Mouse (Mus musculus) neural tube, embryonic 13.5 days (tissue): ENCODE results near the gene Apba2. TPM values are rescaled to one million over a fixed set of nuclear protein-coding genes. Genes with fewer than 3 reads are reported as not detected.

ENCODE experiments used
- ATAC-seq: fragments of 200-750 bp; cut with Nextera tagmentation; 2 replicates; pipeline ENCODE4 v1.8.0; 2017; ENCODE audit warnings: low read depth, mild to moderate bottlenecking, moderate TSS enrichment, moderate library complexity
- H3K27ac ChIP-seq: fragments of 300-500 bp; sonication (generic); replicated peaks from 2 replicates; pipeline ENCODE4 v1.5.1; 2015; ENCODE audit warnings: moderate library complexity, mild to moderate bottlenecking, inconsistent platforms
- H3K27me3 ChIP-seq: fragments of 300-500 bp; sonication (generic); 2 replicates; pipeline ENCODE4 v1.6.1; 2015; ENCODE audit warnings: mild to moderate bottlenecking, inconsistent platforms
- H3K36me3 ChIP-seq: fragments of 300-500 bp; sonication (generic); 2 replicates; pipeline ENCODE4 v1.6.1; 2015; ENCODE audit warnings: mild to moderate bottlenecking, inconsistent platforms
- H3K4me1 ChIP-seq: fragments of 300-500 bp; sonication (generic); replicated peaks from 2 replicates; pipeline ENCODE4 v1.6.1; 2015; ENCODE audit warnings: inconsistent platforms
- H3K4me2 ChIP-seq: fragments of 300-500 bp; sonication (generic); 2 replicates; pipeline ENCODE4 v1.6.1; 2015; ENCODE audit warnings: inconsistent platforms, mild to moderate bottlenecking, moderate library complexity
- H3K4me3 ChIP-seq: fragments of 300-500 bp; sonication (generic); 2 replicates; pipeline ENCODE4 v1.5.1; 2015; ENCODE audit warnings: mild to moderate bottlenecking, inconsistent platforms
- H3K9ac ChIP-seq: fragments of 300-500 bp; sonication (generic); 2 replicates; pipeline ENCODE4 v1.6.1; 2015; ENCODE audit warnings: moderate library complexity, mild to moderate bottlenecking, inconsistent platforms
- H3K9me3 ChIP-seq: fragments of 300-500 bp; sonication (generic); 2 replicates; pipeline ENCODE4 v1.6.1; 2016; ENCODE audit warnings: inconsistent platforms
- WGBS: fragments of 180-500 bp; shearing (Covaris S2); methylation state at CpG from one replicate; pipeline ENCODE4 v1.1.7; 2015; 5-methylcytosine and 5-hydroxymethylcytosine counted together
- polyA plus RNA-seq: library from polyadenylated mRNA; unstranded; fragments of >200 nt; fragmentation: Nextera tagmentation; extraction: Ambion mirVana; gene quantifications from 2 replicates; pipeline ENCODE4 v1.2.1, GENCODE M21; 2015

Apba2 gene
- polyA plus RNA-seq, 1 experiment from 2014 or later: 141 TPM

DNA sequence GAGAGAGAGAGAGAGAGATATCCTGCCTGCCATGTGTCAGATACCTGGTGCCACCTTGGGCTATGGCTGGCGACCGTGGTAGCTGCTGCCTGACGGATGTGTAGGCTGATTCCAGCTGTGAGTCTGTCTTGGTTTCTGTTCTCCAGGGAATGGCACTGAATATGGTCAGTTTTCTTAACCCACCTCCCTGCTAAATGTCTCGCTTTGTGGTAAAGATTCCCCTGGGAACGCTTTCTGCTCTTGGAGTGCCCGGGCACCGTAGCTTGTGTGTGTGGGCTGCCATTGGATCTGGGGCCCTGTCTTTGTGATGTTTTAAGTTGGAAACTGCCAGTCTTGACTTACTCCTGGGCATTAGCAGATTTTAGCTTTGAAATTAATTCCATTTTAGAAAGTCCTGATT lies 7.3 kb downstream of the Apba2 start:
- H3K36me3 ChIP-seq: 0 out of 2 replicates have a peak, but pooled peaks cover under 1% of the 10 kb centered on the region
- no peak overlapping the region for H3K4me3 ChIP-seq
- no peak for ATAC-seq
- H3K4me1 ChIP-seq: peaks cover 90% of the 10 kb centered on the region
- no peaks in the 10 kb centered on the region for H3K9me3 ChIP-seq
- H3K27ac ChIP-seq: 0 out of 2 replicates have a peak overlapping the region, but pooled peaks have one; percentile 19
- H3K4me2 ChIP-seq: no peak overlapping the region
- no peaks in the 10 kb centered on the region for H3K27me3 ChIP-seq
- H3K9ac ChIP-seq: no peak overlapping the region
- WGBS: 58% methylated on average over 7 of the region's 7 CpGs

DNA sequence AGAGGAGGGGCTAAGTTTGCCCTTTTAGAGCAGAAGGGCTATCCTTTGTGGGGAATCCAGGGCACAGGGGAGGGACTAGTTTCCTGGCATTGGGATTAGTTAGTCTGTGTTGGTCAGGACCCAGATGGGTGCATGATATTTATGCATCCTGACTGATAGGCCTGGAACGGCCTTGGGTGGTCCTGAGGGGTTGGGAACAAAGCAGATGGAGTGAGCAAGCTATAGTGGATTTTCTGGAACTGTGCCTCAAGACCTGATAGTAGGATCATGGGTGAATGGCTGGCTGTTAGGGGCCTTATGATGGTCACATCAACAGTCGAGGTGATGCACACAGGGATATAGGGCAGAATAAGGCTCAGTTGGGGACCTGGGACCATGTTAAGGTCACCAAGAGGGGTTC lies 8.4 kb downstream of the Apba2 start:
- WGBS: 43% methylated on average over 2 of the region's 2 CpGs
- peak overlapping the region; percentile 69 for H3K27ac ChIP-seq

DNA sequence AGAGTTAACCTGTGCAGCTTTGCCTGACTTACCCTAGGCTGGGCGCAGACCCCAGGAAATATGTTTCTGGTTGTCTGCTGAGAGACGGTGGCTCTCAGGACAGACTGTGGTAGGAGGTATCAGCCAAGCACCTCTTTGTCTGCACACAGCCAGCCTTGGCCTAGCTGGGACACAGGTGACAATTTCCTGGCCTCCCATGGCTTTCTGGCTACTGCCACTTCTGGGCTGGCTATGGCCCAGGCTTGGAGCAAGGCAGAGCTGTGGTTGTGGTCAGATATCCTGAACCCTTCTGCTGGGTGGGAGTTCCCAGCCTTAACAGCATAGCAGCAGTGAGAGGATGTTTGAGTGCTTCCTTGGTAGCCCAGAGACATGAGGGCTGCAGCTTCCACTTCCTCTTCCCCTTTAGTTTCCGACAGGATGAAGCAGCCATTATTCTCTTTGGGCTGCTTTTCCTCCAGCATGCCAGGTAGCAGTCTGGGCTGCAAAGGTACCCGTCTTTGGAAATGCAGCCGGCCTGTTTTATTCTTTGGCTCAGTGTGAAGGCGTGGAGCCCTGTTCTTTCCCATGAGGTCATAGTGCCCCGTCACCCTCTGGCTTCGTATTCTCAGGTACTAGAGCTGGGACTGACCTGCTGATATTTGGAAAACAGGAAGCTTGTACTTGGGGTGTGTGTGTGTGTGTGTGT lies 9.2 kb downstream of the Apba2 start:
- Histone ChIP-seq H3K27ac (peak overlapping the region; percentile 69), H3K27me3 (no peaks in the 10 kb centered on the region), H3K4me2 (no peak overlapping the region), H3K36me3 (0 out of 2 replicates have a peak, but pooled peaks cover 6% of the 10 kb centered on the region), H3K9ac (0 out of 2 replicates have a peak overlapping the region, but pooled peaks have one; percentile 3), H3K4me3 (no peak overlapping the region), H3K4me1 (peaks cover 72% of the 10 kb centered on the region), H3K9me3 (no peaks in the 10 kb centered on the region)
- ATAC-seq: 0 out of 2 replicates have a peak, but pooled peaks have one; percentile 20
- WGBS: 72% methylated on average over 8 of the region's 8 CpGs

More for the DNA sequence above, 8.4 kb downstream of the Apba2 start:
- peaks cover 80% of the 10 kb centered on the region for H3K4me1 ChIP-seq
- no peak overlapping the region for H3K4me2 ChIP-seq
- 0 out of 2 replicates have a peak, but pooled peaks cover 6% of the 10 kb centered on the region for H3K36me3 ChIP-seq
- no peaks in the 10 kb centered on the region for H3K27me3 ChIP-seq
- H3K4me3 ChIP-seq: no peak overlapping the region
- ATAC-seq: no peak
- H3K9me3 ChIP-seq: no peaks in the 10 kb centered on the region
- H3K9ac ChIP-seq: 0 out of 2 replicates have a peak overlapping the region, but pooled peaks have one; percentile 3

DNA sequence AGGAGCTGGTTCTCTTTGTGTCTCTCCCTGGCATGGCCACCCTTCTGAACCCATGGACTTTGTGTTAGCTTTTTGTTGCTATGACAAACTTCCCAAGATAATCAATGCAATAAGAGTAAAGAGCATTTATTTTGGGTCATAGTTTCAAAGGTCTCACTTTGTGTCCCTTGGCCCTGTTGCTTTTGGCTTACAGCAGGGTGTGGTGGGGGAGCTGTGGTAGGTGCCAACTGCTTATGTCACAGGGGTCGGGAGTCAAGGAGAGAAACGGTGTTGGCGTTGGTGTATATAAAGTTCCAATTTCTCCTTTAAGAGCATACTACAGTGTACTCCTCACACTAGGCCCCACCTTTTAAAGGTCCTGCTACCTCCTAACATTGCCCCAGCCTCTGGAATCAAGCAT lies 12.1 kb downstream of the Apba2 start:
- 93% methylated on average over 3 of the region's 3 CpGs for WGBS
- Histone ChIP-seq H3K27ac (no peak overlapping the region), H3K27me3 (no peaks in the 10 kb centered on the region), H3K9ac (no peak overlapping the region), H3K36me3 (0 out of 2 replicates have a peak, but pooled peaks cover 6% of the 10 kb centered on the region), H3K4me3 (no peak overlapping the region), H3K4me1 (peaks cover 49% of the 10 kb centered on the region), H3K9me3 (no peaks in the 10 kb centered on the region), H3K4me2 (no peak overlapping the region)
- ATAC-seq: no peak

DNA sequence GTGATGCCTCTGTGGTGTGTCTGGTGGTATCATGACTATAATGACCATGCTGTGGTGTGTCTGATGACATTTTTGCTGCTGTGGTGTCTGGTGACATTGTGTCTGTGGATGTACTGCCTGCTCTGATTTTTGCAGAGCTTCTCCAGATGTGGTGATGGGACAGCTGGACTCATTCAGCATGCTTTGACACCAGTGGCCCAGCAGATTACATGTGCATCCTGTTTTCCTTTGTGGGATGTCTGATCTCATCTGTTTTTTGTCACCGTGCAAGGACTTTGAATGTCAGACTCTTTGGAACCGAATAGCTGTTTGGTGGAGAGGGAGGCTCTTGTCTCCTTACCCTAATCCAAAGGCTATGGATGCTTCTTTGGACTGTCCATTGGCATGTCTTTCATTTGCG lies 13.8 kb downstream of the Apba2 start:
- no peak overlapping the region for H3K4me3 ChIP-seq
- peaks cover 43% of the 10 kb centered on the region for H3K4me1 ChIP-seq
- H3K9ac ChIP-seq: no peak overlapping the region
- WGBS: 89% methylated on average over 3 of the region's 3 CpGs
- no peak overlapping the region for H3K27ac ChIP-seq
- H3K36me3 ChIP-seq: 0 out of 2 replicates have a peak, but pooled peaks cover 6% of the 10 kb centered on the region
- ATAC-seq: no peak
- no peaks in the 10 kb centered on the region for H3K27me3 ChIP-seq
- H3K4me2 ChIP-seq: no peak overlapping the region
- H3K9me3 ChIP-seq: no peaks in the 10 kb centered on the region

DNA sequence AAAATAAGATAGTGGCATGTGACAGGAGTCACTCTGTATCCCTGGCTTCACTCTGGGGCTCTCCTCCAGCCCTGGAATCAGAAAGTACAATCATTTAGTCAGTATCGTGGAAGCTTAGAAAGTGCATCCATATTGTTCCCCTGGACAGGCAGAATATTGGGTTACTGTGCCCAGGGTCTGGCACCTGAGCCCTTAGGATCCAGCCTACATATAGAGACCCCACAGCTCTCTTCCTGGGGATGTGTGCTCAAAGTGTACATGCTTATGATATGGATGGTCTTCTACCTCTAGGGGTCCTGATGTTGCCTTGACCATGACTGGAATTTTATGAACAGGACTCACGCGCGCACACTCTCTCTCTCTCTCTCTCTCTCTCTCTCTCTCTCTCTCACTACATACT lies 14.4 kb downstream of the Apba2 start:
- Histone ChIP-seq H3K9me3 (no peaks in the 10 kb centered on the region), H3K4me3 (no peak overlapping the region), H3K4me2 (no peak overlapping the region), H3K27ac (no peak overlapping the region), H3K36me3 (0 out of 2 replicates have a peak, but pooled peaks cover 6% of the 10 kb centered on the region), H3K27me3 (no peaks in the 10 kb centered on the region), H3K9ac (no peak overlapping the region), H3K4me1 (peaks cover 37% of the 10 kb centered on the region)
- WGBS: 94% methylated on average over 4 of the region's 4 CpGs
- ATAC-seq: no peak

DNA sequence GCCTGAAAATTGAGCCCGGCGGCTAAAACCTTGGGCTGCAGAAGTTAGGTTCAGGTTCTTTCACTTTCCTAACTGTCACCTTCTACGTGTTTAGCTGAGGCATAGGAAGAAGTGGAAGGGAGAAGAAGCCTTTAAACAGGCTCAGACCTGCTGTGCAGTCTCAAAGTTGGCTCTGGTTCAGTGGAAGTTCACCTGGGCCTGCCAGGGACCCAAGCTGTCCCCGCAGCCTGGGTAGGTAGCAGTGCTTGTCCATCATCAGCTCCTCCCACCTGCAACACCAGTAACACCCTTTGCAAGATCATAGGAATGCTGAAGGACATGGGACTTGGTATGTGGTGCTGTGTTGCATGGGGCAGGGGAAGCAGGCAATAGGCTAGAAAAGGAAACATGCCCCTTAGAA lies 17.6 kb downstream of the Apba2 start:
- 43% methylated on average over 4 of the region's 4 CpGs for WGBS
- Histone ChIP-seq H3K9ac (no peak overlapping the region), H3K9me3 (no peaks in the 10 kb centered on the region), H3K36me3 (0 out of 2 replicates have a peak, but pooled peaks cover 3% of the 10 kb centered on the region), H3K4me1 (peaks cover 31% of the 10 kb centered on the region), H3K4me2 (no peak overlapping the region), H3K27ac (no peak overlapping the region), H3K4me3 (no peak overlapping the region), H3K27me3 (no peaks in the 10 kb centered on the region)
- ATAC-seq: no peak

DNA sequence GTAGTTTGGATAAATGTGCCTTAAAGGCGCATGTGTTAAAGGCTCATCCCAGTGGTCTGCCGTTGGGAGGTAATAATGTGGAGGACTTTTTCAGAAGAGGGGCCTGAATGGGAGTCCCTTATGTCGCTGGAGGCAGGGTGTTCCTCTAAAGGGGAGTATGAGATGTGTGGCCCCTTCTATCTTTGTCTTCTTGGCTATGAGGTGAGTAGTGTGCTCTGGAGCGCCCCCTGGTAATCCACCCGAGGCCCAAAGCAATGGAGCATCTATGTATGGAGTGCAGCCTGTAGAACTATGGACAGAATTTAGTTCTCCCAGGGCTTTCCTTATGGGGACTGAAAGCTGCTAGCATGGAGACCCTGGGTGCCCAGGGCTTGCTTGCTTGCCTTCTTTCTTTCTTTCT lies 18.0 kb downstream of the Apba2 start:
- WGBS: 50% methylated on average over 5 of the region's 5 CpGs
- Histone ChIP-seq H3K9ac (no peak overlapping the region), H3K9me3 (no peaks in the 10 kb centered on the region), H3K27ac (no peak overlapping the region), H3K4me1 (peaks cover 31% of the 10 kb centered on the region), H3K36me3 (no peaks in the 10 kb centered on the region), H3K4me2 (no peak overlapping the region), H3K27me3 (no peaks in the 10 kb centered on the region), H3K4me3 (no peak overlapping the region)
- ATAC-seq: no peak

DNA sequence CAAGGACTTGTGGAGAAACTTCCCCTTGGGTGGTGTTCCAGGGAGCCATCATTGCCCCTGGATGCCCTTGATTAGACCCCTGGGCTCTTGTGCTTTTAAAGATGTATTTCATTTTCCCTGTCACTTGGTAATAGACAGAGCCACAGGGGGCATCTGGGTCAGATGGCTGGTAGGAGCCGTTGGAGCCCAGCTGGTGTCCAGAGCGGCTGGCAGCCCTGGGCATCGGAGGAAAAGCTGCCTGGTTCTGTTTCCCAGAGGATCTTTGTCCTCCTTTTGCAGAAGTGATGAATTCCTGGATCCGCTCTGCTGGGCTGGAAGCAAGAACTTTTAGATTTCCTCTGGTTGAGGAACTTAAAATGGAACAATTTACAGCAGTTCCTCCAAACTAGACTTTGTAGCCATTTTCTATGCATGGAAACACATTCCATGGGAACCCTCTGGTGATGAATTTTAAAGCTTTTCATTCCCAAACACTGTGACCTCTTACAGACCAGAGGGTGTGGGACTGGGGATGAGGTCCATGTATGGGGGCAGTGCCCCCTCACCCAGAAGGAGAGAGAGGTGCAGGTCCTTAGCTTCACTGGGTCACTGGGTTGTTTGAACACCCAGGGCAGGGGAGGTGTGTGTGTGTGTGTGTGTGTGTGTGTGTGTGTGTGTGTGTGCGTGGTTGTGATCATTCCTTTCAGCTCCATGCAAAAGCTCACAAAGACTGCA lies 20.3 kb downstream of the Apba2 start:
- Histone ChIP-seq H3K27ac (peak overlapping the region; percentile 67), H3K9me3 (no peaks in the 10 kb centered on the region), H3K27me3 (no peaks in the 10 kb centered on the region), H3K4me3 (no peak overlapping the region), H3K4me2 (no peak overlapping the region), H3K36me3 (peaks cover 2% of the 10 kb centered on the region; the same call in 1 of the 2 replicates), H3K9ac (no peak overlapping the region), H3K4me1 (peaks cover 31% of the 10 kb centered on the region)
- WGBS: 17% methylated on average over 5 of the region's 5 CpGs
- ATAC-seq: peak; percentile 59; the same call in 1 of the 2 replicates

DNA sequence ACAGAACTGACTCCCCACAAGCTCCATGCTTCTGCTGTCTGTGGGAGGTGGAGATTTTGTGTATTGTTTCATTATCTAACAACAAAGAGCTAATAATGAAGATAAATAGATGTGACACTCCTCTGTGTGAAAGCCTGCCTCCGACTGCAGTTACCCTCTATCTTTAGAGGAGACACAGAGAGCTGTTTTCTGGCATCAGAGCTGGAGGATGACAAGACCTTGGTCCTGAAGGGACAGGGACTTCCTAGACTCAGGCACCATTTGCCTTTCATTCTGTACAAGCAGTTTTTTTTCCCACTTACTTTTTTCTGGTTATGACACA lies 20.9 kb downstream of the Apba2 start:
- Histone ChIP-seq H3K9me3 (no peaks in the 10 kb centered on the region), H3K27me3 (no peaks in the 10 kb centered on the region), H3K4me3 (no peak overlapping the region), H3K36me3 (peaks cover 6% of the 10 kb centered on the region), H3K4me2 (no peak overlapping the region), H3K4me1 (peaks cover 31% of the 10 kb centered on the region), H3K27ac (peak overlapping the region; percentile 67), H3K9ac (no peak overlapping the region)
- ATAC-seq: peak; percentile 64
- WGBS: 11% methylated on average over 1 of the region's 1 CpGs

DNA sequence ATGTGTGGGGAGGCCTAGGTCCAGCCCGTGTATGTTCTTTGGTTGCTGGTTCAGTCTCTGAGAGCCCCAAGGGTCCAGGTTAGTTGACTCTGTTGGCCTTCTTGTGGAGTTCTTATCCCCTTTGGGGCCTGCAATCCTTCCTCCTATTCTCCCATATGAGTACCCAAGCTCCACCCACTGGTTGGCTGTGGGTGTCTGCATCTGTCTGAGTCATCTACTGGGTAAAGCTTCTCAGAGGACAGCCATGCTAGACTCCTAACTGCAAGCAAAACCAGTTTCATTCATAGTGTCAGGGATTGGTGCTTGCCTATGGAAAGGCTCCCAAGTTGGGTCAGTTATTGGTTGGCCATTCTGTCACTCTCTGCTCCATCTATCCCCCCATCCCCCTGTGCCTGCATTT lies 29.8 kb downstream of the Apba2 start:
- Histone ChIP-seq H3K4me1 (peaks cover 14% of the 10 kb centered on the region), H3K9ac (no peak overlapping the region), H3K36me3 (peaks cover 31% of the 10 kb centered on the region), H3K9me3 (0 out of 2 replicates have a peak, but pooled peaks cover 7% of the 10 kb centered on the region), H3K4me3 (no peak overlapping the region), H3K27me3 (no peaks in the 10 kb centered on the region), H3K4me2 (no peak overlapping the region), H3K27ac (no peak overlapping the region)
- no peak for ATAC-seq
- 89% methylated on average over 1 of the region's 1 CpGs for WGBS

DNA sequence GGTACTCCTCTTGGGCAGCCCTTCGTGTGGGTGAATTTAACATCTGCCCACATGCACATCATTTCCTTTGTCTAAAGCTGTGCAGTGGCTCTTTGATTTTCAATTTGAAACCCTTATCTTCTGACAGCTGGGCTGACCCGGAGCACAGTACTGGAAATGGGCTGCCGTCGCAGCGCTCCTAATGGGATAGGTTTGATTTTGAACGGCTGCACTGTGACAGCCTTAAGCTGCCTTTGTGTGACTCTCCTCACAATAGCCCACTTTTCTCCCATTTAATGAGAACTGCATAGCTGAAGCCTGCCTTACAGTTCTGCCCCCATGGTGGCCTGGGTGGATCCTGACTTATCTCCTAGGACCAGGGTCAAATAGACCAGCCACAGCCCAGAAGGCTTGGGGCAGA lies 31.9 kb downstream of the Apba2 start:
- no peaks in the 10 kb centered on the region for H3K27me3 ChIP-seq
- ATAC-seq: 0 out of 2 replicates have a peak, but pooled peaks have one; percentile 42
- WGBS: 38% methylated on average over 6 of the region's 6 CpGs
- peak overlapping the region; percentile 68 for H3K27ac ChIP-seq
- no peak overlapping the region for H3K4me2 ChIP-seq
- peaks cover 14% of the 10 kb centered on the region for H3K4me1 ChIP-seq
- H3K36me3 ChIP-seq: peaks cover 15% of the 10 kb centered on the region
- H3K9ac ChIP-seq: 0 out of 2 replicates have a peak overlapping the region, but pooled peaks have one; percentile 12
- H3K9me3 ChIP-seq: 0 out of 2 replicates have a peak, but pooled peaks cover 7% of the 10 kb centered on the region
- H3K4me3 ChIP-seq: no peak overlapping the region
